Mouse (Mus musculus): ENCODE measurements around the gene Tbcel. TPM values are rescaled to one million over a fixed set of nuclear protein-coding genes. Genes with fewer than 3 reads are reported as not detected.

Gene Tbcel
- polyA plus RNA-seq, 2 experiments from 2014 or later: 6.6 to 7.5 TPM

GRCm38 (mm10) chr9:42382063-42382462 is 125.5 kb downstream of the Tbcel start:
- no peak for ATAC-seq

GRCm38 (mm10) chr9:42378071-42378470 is 129.5 kb downstream of the Tbcel start:
- ATAC-seq: no peak

GRCm38 (mm10) chr9:42377656-42378055 is 130.0 kb downstream of the Tbcel start:
- ATAC-seq: no peak

DNA sequence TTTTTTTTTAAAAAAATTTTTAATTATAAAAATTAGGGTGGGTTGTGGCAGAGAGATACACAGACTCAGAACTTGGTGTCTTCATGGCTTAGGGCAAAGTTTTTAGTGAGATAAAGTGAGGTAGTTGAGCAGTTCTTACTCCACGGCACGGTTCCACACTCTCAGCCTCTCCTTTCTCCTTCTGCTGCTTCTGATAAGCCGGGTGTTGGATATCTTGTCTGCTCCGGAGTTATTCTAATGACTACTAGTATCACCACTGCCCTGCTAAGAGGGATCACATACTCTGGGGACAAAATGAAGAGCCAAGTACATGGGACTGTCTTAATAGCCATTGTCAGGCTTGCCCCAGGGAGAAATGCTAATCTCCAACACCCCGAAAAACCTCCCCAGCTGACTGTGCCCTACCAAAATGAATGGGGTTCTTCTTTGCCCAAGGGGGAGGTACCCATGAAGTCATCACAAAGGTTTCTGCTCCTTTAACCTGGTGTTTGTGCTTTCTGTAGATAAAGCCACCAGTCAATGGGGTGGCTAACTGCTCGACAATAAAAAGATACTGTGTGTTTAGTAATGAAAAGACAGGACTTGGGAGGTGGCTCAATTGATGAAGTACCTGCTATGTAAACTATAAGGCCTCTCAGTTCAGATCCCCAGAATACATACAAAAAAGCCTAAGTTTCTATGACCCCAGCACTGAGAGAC is 135.8 kb downstream of the Tbcel start:
- ATAC-seq: no peak

Other genes starting within 250 kb of the Tbcel start
- 100 to 1,000 TPM in 1 of 2 experiments, 10 to 100 TPM in 1; 84.3 to 105 TPM for gene Sc5d, start 243.6 kb downstream of the Tbcel start, polyA plus RNA-seq (2017; shearing (Covaris generic))
- gene Tecta, start 107.9 kb downstream of the Tbcel start, polyA plus RNA-seq (2017; shearing (Covaris generic)): not detected

Measured in CD4-positive, CD25-positive, alpha-beta regulatory T cell, adult 4 months (primary cell).